Mouse (Mus musculus): Measurements from ENCODE around the gene P3h3.
"Not testable (repeated sequence)": the region's sequence is repeated elsewhere in the genome, so short reads cannot be mapped to it uniquely, and the experiment has no call there.

GRCm38 (mm10) chr6:124802400-124802799 lies 55.2 kb downstream of the P3h3 start:
- TF ChIP-seq CTCF (IDR thresholded peaks at IDR 0.05; ENCODE audit: extremely low read depth, insufficient read depth, insufficient read length, insufficient replicate concordance); POLR2A (IDR thresholded peaks at IDR 0.05; ENCODE audit: low read depth, low read length): not testable (repeated sequence)
